Mouse (Mus musculus): ENCODE results near the gene Acad9.

- TF ChIP-seq CTCF (IDR thresholded peaks at IDR 0.05; ENCODE audit: low read depth): no peak
- TF ChIP-seq EP300 (optimal IDR thresholded peaks at IDR 0.05): no peak
Observed at GRCm38 (mm10) chr3:36049106-36049505, 16.7 kb upstream of the Acad9 start.
